Mouse (Mus musculus) small intestine, adult 2 months (tissue): ENCODE results near the gene Lhcgr.

ENCODE experiments used
- CTCF ChIP-seq: fragments of 200-500 bp; IDR thresholded peaks from 2 replicates; pipeline ENCODE4 v1.5.1; 2012; ENCODE audit warnings: low read depth, mild to moderate bottlenecking, control low read depth, inconsistent platforms, low read length, moderate library complexity, mixed read lengths; ENCODE audit not compliant: insufficient replicate concordance, insufficient read length; ENCODE audit errors: extremely low read depth
- POLR2A ChIP-seq: fragments of 200-500 bp; IDR thresholded peaks from 2 replicates; pipeline ENCODE4 v1.6.1; 2012; ENCODE audit warnings: low read depth, mild to moderate bottlenecking, control low read depth, inconsistent platforms, low read length, moderate library complexity

- TF ChIP-seq CTCF: no peak
- no peak for TF ChIP-seq POLR2A
Observed at GRCm38 (mm10) chr17:88755776-88756175, 36.0 kb downstream of the Lhcgr start.
